Mouse (Mus musculus): ENCODE results near the gene Gapvd1. TPM values are rescaled to one million over a fixed set of nuclear protein-coding genes. Genes with fewer than 3 reads are reported as not detected.
"Not testable (repeated sequence)": the region's sequence is repeated elsewhere in the genome, so short reads cannot be mapped to it uniquely, and the experiment has no call there.

The Gapvd1 gene
- polyA plus RNA-seq, 1 experiment from 2014 or later = 39.0 TPM

DNA sequence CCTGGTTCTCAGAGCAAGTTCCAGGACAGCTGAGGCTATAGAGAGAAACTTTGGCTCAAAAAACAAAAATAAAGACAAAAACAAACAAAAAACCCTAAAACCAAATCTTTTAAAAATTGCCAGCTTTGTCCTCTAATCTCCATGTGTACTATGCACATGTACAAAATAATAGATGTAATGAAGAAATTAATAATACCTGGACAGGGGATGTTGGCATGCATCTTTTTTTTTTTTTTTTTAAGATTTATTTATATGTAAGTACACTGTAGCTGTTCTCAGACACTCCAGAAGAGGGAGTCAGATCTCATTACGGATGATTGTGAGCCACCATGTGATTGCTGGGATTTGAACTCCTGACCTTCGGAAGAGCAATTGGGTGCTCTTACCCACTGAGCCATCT is 37.5 kb upstream of the Gapvd1 start:
- not testable (repeated sequence) for H3K27ac ChIP-seq (ENCODE audit: low read depth); H3K4me2 ChIP-seq (ENCODE audit: low read depth, low read length); DNase-seq; H3K9ac ChIP-seq (replicated peaks); H3K27me3 ChIP-seq (ENCODE audit: insufficient read depth, low read length); ATAC-seq; H3K36me3 ChIP-seq (replicated peaks; ENCODE audit: insufficient read depth, low read length); H3K9me3 ChIP-seq (ENCODE audit: low read length); H3K4me1 ChIP-seq (ENCODE audit: insufficient read depth); H3K4me3 ChIP-seq (ENCODE audit: low read depth, low read length)
- 88% methylated on average over 2 of the region's 2 CpGs for WGBS (ENCODE audit: insufficient replicate concordance)
- TF ChIP-seq CTCF (IDR thresholded peaks at IDR 0.05; ENCODE audit: low read depth) = peak; percentile 23; the same call in 1 of the 2 replicates

DNA sequence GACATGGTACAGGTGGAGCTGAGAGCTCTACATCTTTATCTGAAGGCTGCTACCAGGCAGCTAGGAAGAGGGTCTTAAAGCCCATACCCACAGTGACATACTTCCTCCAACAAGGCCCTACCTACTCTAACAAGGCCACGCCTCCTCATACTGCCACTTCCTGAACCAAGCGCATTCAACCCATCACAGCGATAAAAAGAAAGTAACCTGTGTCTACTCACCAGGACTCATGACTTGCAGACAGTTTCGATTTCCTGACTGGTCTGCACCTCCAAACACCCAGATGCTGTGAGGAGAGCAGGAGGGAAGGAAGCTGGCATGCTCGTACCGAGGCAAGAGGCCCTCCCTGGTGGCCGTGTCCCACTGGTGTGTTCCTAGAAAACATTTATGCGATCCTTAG is 35.2 kb upstream of the Gapvd1 start:
- Histone ChIP-seq H3K4me1 (ENCODE audit: insufficient read depth) (no peaks in the 10 kb centered on the region), H3K27me3 (ENCODE audit: insufficient read depth, low read length) (no peaks in the 10 kb centered on the region), H3K27ac (ENCODE audit: low read depth) (peak overlapping the region; percentile 34; the same call in 1 of the 2 replicates), H3K4me2 (ENCODE audit: low read depth, low read length) (peak overlapping the region; percentile 55), H3K9ac (replicated peaks) (peak overlapping the region; percentile 51), H3K4me3 (ENCODE audit: low read depth, low read length) (peak overlapping the region; percentile 34), H3K36me3 (replicated peaks; ENCODE audit: insufficient read depth, low read length) (peaks cover 20% of the 10 kb centered on the region), H3K9me3 (ENCODE audit: low read length) (peaks cover 2% of the 10 kb centered on the region; the same call in 1 of the 2 replicates)
- no peak for DNase-seq
- peak; percentile 56 for ATAC-seq
- WGBS (ENCODE audit: insufficient replicate concordance) = 57% methylated on average over 8 of the region's 8 CpGs
- TF ChIP-seq CTCF (IDR thresholded peaks at IDR 0.05; ENCODE audit: low read depth) = no peak
- TF ChIP-seq EP300 (IDR thresholded peaks at IDR 0.05; ENCODE audit: low read depth) = no peak

DNA sequence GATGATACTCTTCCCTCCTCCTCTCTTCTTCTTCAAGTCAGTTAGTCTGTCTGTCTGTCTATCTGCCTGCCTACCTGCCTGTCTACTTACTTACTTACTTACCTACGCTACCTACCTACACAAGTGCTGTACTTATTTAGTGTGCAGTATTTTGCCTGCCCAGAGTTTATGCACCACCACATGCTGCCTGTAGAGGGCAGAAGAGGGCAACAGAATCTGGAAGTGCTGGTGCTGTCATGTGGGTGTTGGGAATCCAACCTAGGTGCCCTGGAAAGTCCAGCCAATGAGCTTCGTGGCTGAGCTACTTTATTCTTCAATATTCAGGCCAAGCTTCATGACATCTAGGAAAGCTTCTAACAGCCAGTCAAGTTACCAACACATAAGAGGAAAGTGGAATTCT is 29.1 kb upstream of the Gapvd1 start:
- peak overlapping the region; percentile 93 for H3K27ac ChIP-seq (ENCODE audit: low read depth)
- no peak overlapping the region for H3K9ac ChIP-seq (replicated peaks)
- no peak overlapping the region for H3K4me2 ChIP-seq (ENCODE audit: low read depth, low read length)
- H3K4me3 ChIP-seq (ENCODE audit: low read depth, low read length) = no peak overlapping the region
- no peak for TF ChIP-seq EP300 (IDR thresholded peaks at IDR 0.05; ENCODE audit: low read depth)
- TF ChIP-seq CTCF (IDR thresholded peaks at IDR 0.05; ENCODE audit: low read depth) = peak; percentile 98
- ATAC-seq (no peak), DNase-seq (peak; percentile 75)
- no peaks in the 10 kb centered on the region for H3K27me3 ChIP-seq (ENCODE audit: insufficient read depth, low read length)
- H3K4me1 ChIP-seq (ENCODE audit: insufficient read depth) = no peaks in the 10 kb centered on the region
- peaks cover 47% of the 10 kb centered on the region for H3K36me3 ChIP-seq (replicated peaks; ENCODE audit: insufficient read depth, low read length)
- H3K9me3 ChIP-seq (ENCODE audit: low read length) = no peaks in the 10 kb centered on the region
- 70% methylated on average over 2 of the region's 2 CpGs for WGBS (ENCODE audit: insufficient replicate concordance)

DNA sequence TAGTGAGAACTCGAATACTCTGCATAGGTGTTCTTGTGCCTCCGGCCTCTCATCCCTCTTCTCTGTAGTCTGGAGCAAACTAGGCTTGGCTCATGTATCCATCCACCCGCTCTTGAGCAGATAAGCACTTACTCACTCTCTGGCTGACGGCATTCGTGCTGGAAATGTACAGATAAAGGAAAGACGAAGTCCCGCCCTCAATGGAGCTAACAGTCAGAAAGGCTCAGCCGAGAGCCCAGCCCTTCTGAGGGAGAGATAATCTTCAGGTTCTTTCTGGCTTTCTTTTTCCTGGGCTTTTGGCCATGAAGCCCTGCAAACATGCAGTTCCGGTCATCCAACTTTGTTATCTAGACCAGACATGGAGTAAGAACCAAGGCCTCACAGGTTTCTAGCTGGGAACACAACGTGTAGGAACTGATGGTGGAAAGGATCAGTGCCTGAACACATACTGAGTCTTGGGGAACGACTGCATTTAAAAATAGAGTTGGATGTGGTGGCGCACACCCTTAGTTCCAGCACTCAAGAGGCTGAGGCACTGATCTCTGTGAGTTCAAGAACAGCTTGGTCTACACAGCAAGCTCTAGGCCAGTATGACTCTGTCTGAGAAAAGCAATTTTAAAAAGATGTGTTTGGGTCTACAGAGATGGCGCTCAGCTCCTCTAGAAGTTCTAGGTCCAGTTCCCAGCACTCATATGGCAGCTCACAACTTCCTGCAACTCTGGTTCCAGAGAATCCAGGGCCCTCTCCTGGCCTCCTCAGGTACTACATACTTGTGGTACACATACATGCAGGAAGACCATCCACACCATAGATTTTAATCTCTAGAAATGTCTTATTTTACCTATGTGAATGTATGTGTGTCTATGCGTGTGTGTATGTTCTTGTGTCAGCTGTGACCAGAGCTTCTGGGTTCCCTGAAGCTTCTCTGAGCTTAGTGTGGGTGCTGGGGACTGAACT is 28.3 kb upstream of the Gapvd1 start:
- no peaks in the 10 kb centered on the region for H3K9me3 ChIP-seq (ENCODE audit: low read length)
- H3K4me3 ChIP-seq (ENCODE audit: low read depth, low read length) = no peak overlapping the region
- peak overlapping the region; percentile 2 for H3K9ac ChIP-seq (replicated peaks)

DNA sequence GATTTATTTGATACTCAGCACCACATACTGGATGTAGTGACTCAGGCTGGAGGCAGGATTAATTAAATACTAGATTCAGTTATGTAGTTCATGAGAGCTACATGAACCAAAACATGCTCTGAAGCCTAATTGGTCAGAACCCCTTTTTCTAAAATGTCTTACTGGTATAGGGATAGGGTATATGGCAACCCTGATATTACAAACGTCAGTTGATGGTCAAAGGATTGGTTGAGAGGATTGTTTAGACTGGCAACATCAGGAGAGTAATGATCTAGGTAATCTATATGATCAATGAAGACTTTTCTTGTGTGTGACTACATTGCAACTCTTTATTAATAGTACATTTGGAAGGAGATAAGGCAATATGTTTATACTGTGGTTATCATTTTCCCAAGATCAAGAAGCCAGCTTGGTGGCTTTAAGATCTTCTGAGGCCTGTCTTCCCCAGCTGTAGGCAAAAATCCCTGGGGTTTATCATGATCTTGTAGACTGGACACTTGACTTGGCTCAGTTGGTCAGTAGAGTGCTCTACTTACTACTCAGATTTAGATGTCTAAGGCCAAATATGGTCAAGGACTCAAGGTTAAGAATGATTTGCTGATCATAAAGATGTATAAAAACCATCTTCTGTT is 22.3 kb upstream of the Gapvd1 start:
- Histone ChIP-seq H3K27ac (ENCODE audit: low read depth) (no peak overlapping the region), H3K4me3 (ENCODE audit: low read depth, low read length) (no peak overlapping the region), H3K9me3 (ENCODE audit: low read length) (no peaks in the 10 kb centered on the region), H3K4me1 (ENCODE audit: insufficient read depth) (peaks cover 32% of the 10 kb centered on the region), H3K36me3 (replicated peaks; ENCODE audit: insufficient read depth, low read length) (peaks cover 80% of the 10 kb centered on the region), H3K4me2 (ENCODE audit: low read depth, low read length) (peak overlapping the region; percentile 54; the same call in 1 of the 2 replicates), H3K9ac (replicated peaks) (no peak overlapping the region), H3K27me3 (ENCODE audit: insufficient read depth, low read length) (no peaks in the 10 kb centered on the region)
- ATAC-seq (no peak), DNase-seq (no peak)
- WGBS (ENCODE audit: insufficient replicate concordance) = 47% methylated on average over 1 of the region's 1 CpGs
- no peak for TF ChIP-seq EP300 (IDR thresholded peaks at IDR 0.05; ENCODE audit: low read depth)
- no peak for TF ChIP-seq CTCF (IDR thresholded peaks at IDR 0.05; ENCODE audit: low read depth)

More for the DNA sequence above, 28.3 kb upstream of the Gapvd1 start:
- Histone ChIP-seq H3K27ac (ENCODE audit: low read depth) (peak overlapping the region; percentile 93), H3K4me2 (ENCODE audit: low read depth, low read length) (peak overlapping the region; percentile 54), H3K27me3 (ENCODE audit: insufficient read depth, low read length) (no peaks in the 10 kb centered on the region), H3K4me1 (ENCODE audit: insufficient read depth) (no peaks in the 10 kb centered on the region), H3K36me3 (replicated peaks; ENCODE audit: insufficient read depth, low read length) (peaks cover 54% of the 10 kb centered on the region)
- WGBS (ENCODE audit: insufficient replicate concordance) = 61% methylated on average over 14 of the region's 14 CpGs
- TF ChIP-seq CTCF (IDR thresholded peaks at IDR 0.05; ENCODE audit: low read depth) (no peak), EP300 (IDR thresholded peaks at IDR 0.05; ENCODE audit: low read depth) (peak; percentile 95)
- DNase-seq (peak; percentile 70), ATAC-seq (peak; percentile 94)

DNA sequence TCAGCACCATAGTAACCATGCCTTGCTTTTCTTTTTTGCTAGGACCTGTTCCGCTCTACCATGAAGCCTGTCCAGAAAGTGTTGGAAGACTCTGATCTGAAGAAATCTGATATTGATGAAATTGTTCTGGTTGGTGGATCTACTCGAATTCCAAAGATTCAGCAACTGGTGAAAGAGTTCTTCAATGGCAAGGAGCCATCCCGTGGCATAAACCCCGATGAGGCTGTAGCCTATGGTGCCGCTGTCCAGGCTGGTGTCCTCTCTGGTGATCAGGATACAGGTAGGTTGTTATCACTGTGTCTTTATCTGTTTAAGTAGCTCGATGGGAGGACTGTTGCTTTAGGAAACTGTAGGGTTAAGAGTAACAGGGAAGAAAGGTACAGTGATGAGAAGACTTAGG is 19.5 kb upstream of the Gapvd1 start:
- Histone ChIP-seq H3K4me1 (ENCODE audit: insufficient read depth) (peaks cover 42% of the 10 kb centered on the region), H3K4me3 (ENCODE audit: low read depth, low read length) (peak overlapping the region; percentile 96), H3K27me3 (ENCODE audit: insufficient read depth, low read length) (no peaks in the 10 kb centered on the region), H3K27ac (ENCODE audit: low read depth) (no peak overlapping the region), H3K9me3 (ENCODE audit: low read length) (no peaks in the 10 kb centered on the region), H3K9ac (replicated peaks) (peak overlapping the region; percentile 35; the same call in 1 of the 2 replicates), H3K4me2 (ENCODE audit: low read depth, low read length) (peak overlapping the region; percentile 88), H3K36me3 (replicated peaks; ENCODE audit: insufficient read depth, low read length) (peaks cover 67% of the 10 kb centered on the region)
- TF ChIP-seq CTCF (IDR thresholded peaks at IDR 0.05; ENCODE audit: low read depth) = no peak
- DNase-seq (no peak), ATAC-seq (no peak)
- WGBS (ENCODE audit: insufficient replicate concordance) = 72% methylated on average over 6 of the region's 6 CpGs

All from liver, postnatal 0 days (tissue).